Mouse (Mus musculus): ENCODE measurements around the gene Traf3ip3. TPM values are rescaled to one million over a fixed set of nuclear protein-coding genes. Genes with fewer than 3 reads are reported as not detected.

Traf3ip3 gene
- total RNA-seq (2014; rRNA removed) (0.65 and 0.67 TPM in 2 replicates), polyA plus RNA-seq (2012; rRNA removed) (0.21 and 0.88 TPM in 2 replicates)

- peaks cover 10% of the 10 kb centered on the region for H3K4me1 ChIP-seq (ENCODE audit: control insufficient read depth, insufficient read depth, low read length)
- TF ChIP-seq CTCF (IDR thresholded peaks at IDR 0.05; ENCODE audit: low read depth, low read length) = no peak
- no peak for TF ChIP-seq POLR2A (IDR thresholded peaks at IDR 0.05; ENCODE audit: extremely low read depth, insufficient read depth, low read length)
- DNase-seq (ENCODE audit: extremely low read depth, low read depth, low spot score) = peak; percentile 34
- no peaks in the 10 kb centered on the region for H3K36me3 ChIP-seq (ENCODE audit: control insufficient read depth, insufficient read depth, low read length)
- H3K79me2 ChIP-seq (ENCODE audit: control insufficient read depth, insufficient read depth, low read length) = no peaks in the 10 kb centered on the region
- WGBS = 76% methylated on average over 5 of the region's 5 CpGs
- peak within 1 kb of the TSS; percentile 14; the same call in 1 of the 2 replicates for H3K27ac ChIP-seq (replicated peaks; ENCODE audit: insufficient read depth, low read depth, low read length)
- H3K27me3 ChIP-seq (ENCODE audit: control insufficient read depth, insufficient read depth, low read length) = no peaks in the 10 kb centered on the region
- H3K9ac ChIP-seq (ENCODE audit: low read depth, low read length) = no peak within 1 kb of the TSS
- peak within 1 kb of the TSS; percentile 15; the same call in 1 of the 2 replicates for H3K4me3 ChIP-seq (ENCODE audit: insufficient read depth, low read depth, low read length)
Measured at GRCm38 (mm10) chr1:193201383-193201778, at the start of gene Traf3ip3. TSS of gene Traf3ip3 (minus strand) at chr1:193201703.

- TF ChIP-seq CTCF (IDR thresholded peaks at IDR 0.05; ENCODE audit: low read depth, low read length) (no peak), POLR2A (IDR thresholded peaks at IDR 0.05; ENCODE audit: extremely low read depth, insufficient read depth, low read length) (no peak)
- no peak for DNase-seq (ENCODE audit: extremely low read depth, low read depth, low spot score)
- 90% methylated on average over 2 of the region's 2 CpGs for WGBS
Measured at GRCm38 (mm10) chr1:193250026-193250425, 48.5 kb upstream of the Traf3ip3 start.

GRCm38 (mm10) chr1:193244235-193244634 lies 42.7 kb upstream of the Traf3ip3 start:
- no peak overlapping the region for H3K4me3 ChIP-seq (ENCODE audit: insufficient read depth, low read depth, low read length)
- H3K4me1 ChIP-seq (ENCODE audit: control insufficient read depth, insufficient read depth, low read length) = peaks cover 8% of the 10 kb centered on the region; the same call in 1 of the 2 replicates
- H3K27me3 ChIP-seq (ENCODE audit: control insufficient read depth, insufficient read depth, low read length) = no peaks in the 10 kb centered on the region
- DNase-seq (ENCODE audit: extremely low read depth, low read depth, low spot score) = no peak
- WGBS = 90% methylated on average over 6 of the region's 6 CpGs
- TF ChIP-seq CTCF (IDR thresholded peaks at IDR 0.05; ENCODE audit: low read depth, low read length) (no peak), POLR2A (IDR thresholded peaks at IDR 0.05; ENCODE audit: extremely low read depth, insufficient read depth, low read length) (no peak)
- H3K9ac ChIP-seq (ENCODE audit: low read depth, low read length) = no peak overlapping the region
- H3K36me3 ChIP-seq (ENCODE audit: control insufficient read depth, insufficient read depth, low read length) = peaks cover 6% of the 10 kb centered on the region; the same call in 1 of the 2 replicates
- no peak overlapping the region for H3K27ac ChIP-seq (replicated peaks; ENCODE audit: insufficient read depth, low read depth, low read length)
- H3K79me2 ChIP-seq (ENCODE audit: control insufficient read depth, insufficient read depth, low read length) = no peaks in the 10 kb centered on the region

More at GRCm38 (mm10) chr1:193250026-193250425, 48.5 kb upstream of the Traf3ip3 start:
- H3K27ac ChIP-seq (replicated peaks; ENCODE audit: insufficient read depth, low read depth, low read length) = no peak overlapping the region
- H3K4me3 ChIP-seq (ENCODE audit: insufficient read depth, low read depth, low read length) = no peak overlapping the region
- H3K4me1 ChIP-seq (ENCODE audit: control insufficient read depth, insufficient read depth, low read length) = no peaks in the 10 kb centered on the region; the same call in 1 of the 2 replicates
- H3K36me3 ChIP-seq (ENCODE audit: control insufficient read depth, insufficient read depth, low read length) = no peaks in the 10 kb centered on the region
- H3K79me2 ChIP-seq (ENCODE audit: control insufficient read depth, insufficient read depth, low read length) = no peaks in the 10 kb centered on the region
- no peaks in the 10 kb centered on the region for H3K27me3 ChIP-seq (ENCODE audit: control insufficient read depth, insufficient read depth, low read length)
- no peak overlapping the region for H3K9ac ChIP-seq (ENCODE audit: low read depth, low read length)

GRCm38 (mm10) chr1:193243571-193244193 lies 42.2 kb upstream of the Traf3ip3 start:
- Histone ChIP-seq H3K79me2 (ENCODE audit: control insufficient read depth, insufficient read depth, low read length) (no peaks in the 10 kb centered on the region), H3K27ac (replicated peaks; ENCODE audit: insufficient read depth, low read depth, low read length) (no peak overlapping the region), H3K27me3 (ENCODE audit: control insufficient read depth, insufficient read depth, low read length) (no peaks in the 10 kb centered on the region), H3K36me3 (ENCODE audit: control insufficient read depth, insufficient read depth, low read length) (peaks cover 10% of the 10 kb centered on the region; the same call in 1 of the 2 replicates), H3K9ac (ENCODE audit: low read depth, low read length) (no peak overlapping the region), H3K4me3 (ENCODE audit: insufficient read depth, low read depth, low read length) (no peak overlapping the region), H3K4me1 (ENCODE audit: control insufficient read depth, insufficient read depth, low read length) (peaks cover 8% of the 10 kb centered on the region; the same call in 1 of the 2 replicates)
- no peak for DNase-seq (ENCODE audit: extremely low read depth, low read depth, low spot score)
- WGBS = 83% methylated on average over 10 of the region's 10 CpGs
- TF ChIP-seq POLR2A (IDR thresholded peaks at IDR 0.05; ENCODE audit: extremely low read depth, insufficient read depth, low read length) (no peak), CTCF (IDR thresholded peaks at IDR 0.05; ENCODE audit: low read depth, low read length) (no peak)

- no peak overlapping the region for H3K4me3 ChIP-seq (ENCODE audit: insufficient read depth, low read depth, low read length)
- no peaks in the 10 kb centered on the region for H3K79me2 ChIP-seq (ENCODE audit: control insufficient read depth, insufficient read depth, low read length)
- H3K27me3 ChIP-seq (ENCODE audit: control insufficient read depth, insufficient read depth, low read length) = no peaks in the 10 kb centered on the region
- H3K36me3 ChIP-seq (ENCODE audit: control insufficient read depth, insufficient read depth, low read length) = peaks cover 12% of the 10 kb centered on the region
- no peak for DNase-seq (ENCODE audit: extremely low read depth, low read depth, low spot score)
- 66% methylated on average over 4 of the region's 4 CpGs for WGBS
- H3K4me1 ChIP-seq (ENCODE audit: control insufficient read depth, insufficient read depth, low read length) = peaks cover 9% of the 10 kb centered on the region
- no peak overlapping the region for H3K9ac ChIP-seq (ENCODE audit: low read depth, low read length)
- TF ChIP-seq CTCF (IDR thresholded peaks at IDR 0.05; ENCODE audit: low read depth, low read length) (no peak), POLR2A (IDR thresholded peaks at IDR 0.05; ENCODE audit: extremely low read depth, insufficient read depth, low read length) (no peak)
- no peak overlapping the region for H3K27ac ChIP-seq (replicated peaks; ENCODE audit: insufficient read depth, low read depth, low read length)
Measured at GRCm38 (mm10) chr1:193242863-193243262, 41.4 kb upstream of the Traf3ip3 start.

- DNase-seq (ENCODE audit: extremely low read depth, low read depth, low spot score) = peak; percentile 98
- peak overlapping the region; percentile 40; the same call in 1 of the 2 replicates for H3K4me3 ChIP-seq (ENCODE audit: insufficient read depth, low read depth, low read length)
- peaks cover 9% of the 10 kb centered on the region for H3K4me1 ChIP-seq (ENCODE audit: control insufficient read depth, insufficient read depth, low read length)
- TF ChIP-seq POLR2A (IDR thresholded peaks at IDR 0.05; ENCODE audit: extremely low read depth, insufficient read depth, low read length) (peak; percentile 61; the same call in 1 of the 2 replicates), CTCF (IDR thresholded peaks at IDR 0.05; ENCODE audit: low read depth, low read length) (no peak)
- H3K36me3 ChIP-seq (ENCODE audit: control insufficient read depth, insufficient read depth, low read length) = peaks cover 12% of the 10 kb centered on the region
- no peaks in the 10 kb centered on the region for H3K27me3 ChIP-seq (ENCODE audit: control insufficient read depth, insufficient read depth, low read length)
- H3K9ac ChIP-seq (ENCODE audit: low read depth, low read length) = peak overlapping the region; percentile 69
- WGBS = 7% methylated on average over 8 of the region's 8 CpGs
- H3K27ac ChIP-seq (replicated peaks; ENCODE audit: insufficient read depth, low read depth, low read length) = peak overlapping the region; percentile 90
- H3K79me2 ChIP-seq (ENCODE audit: control insufficient read depth, insufficient read depth, low read length) = no peaks in the 10 kb centered on the region
Measured at GRCm38 (mm10) chr1:193242238-193242637, 40.7 kb upstream of the Traf3ip3 start.

Data from liver, adult 2 months (tissue).